Mouse (Mus musculus): ENCODE results near the gene Olfr127.
"Not testable (repeated sequence)": the region's sequence is repeated elsewhere in the genome, so short reads cannot be mapped to it uniquely, and the experiment has no call there.

Olfr127 gene

GRCm38 (mm10) chr17:37900137-37900536 lies at the start of gene Olfr127:
Gene Olfr127, plus strand, starts transcription at chr17:37900437.
- DNase-seq, result no peak

DNA sequence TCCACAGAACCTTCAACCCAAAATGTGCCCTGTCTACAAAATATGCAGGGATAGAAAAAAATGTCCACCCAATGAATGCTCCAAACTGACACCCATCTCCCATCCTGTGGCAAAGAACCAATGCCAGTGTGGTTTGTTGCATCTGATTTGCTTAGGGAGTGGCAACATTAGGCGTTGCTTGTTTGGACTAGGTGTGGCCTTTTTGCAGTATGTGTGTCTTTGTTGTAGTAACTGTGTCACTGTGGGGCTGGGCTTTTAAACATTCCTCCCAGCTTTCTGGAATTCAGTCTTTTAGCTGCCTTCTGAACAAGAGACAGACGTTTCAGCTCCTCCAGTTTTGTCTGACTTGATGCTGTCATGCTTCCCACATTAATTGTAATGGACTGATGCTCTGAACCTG lies 36.3 kb upstream of the Olfr127 start:
- no peak for DNase-seq

DNA sequence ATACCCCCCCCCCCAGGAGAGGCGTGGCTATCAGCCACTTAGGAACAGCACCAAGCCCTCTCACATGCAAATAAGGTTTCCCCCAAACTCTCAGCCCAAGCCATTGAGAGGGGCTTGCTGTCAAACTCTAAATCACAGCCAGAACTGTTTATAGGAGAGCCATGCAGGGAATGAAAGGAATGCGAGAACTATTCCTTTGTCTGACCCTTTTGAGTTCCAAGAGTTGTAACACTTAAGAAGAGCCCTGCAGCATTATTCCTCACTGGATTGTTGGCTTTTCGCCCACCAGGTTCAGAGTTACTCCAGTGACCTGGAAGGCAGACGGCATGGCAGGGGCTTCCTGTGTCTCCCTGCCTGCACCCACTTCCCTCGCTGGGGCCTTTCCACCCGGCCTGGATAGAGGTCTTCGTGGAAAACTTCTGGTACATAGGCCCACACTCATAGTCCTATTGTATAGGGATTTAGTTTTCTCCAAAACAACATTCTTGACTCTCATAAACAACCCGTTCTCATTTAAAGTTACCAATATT lies 30.5 kb upstream of the Olfr127 start:
- no peak for DNase-seq

DNA sequence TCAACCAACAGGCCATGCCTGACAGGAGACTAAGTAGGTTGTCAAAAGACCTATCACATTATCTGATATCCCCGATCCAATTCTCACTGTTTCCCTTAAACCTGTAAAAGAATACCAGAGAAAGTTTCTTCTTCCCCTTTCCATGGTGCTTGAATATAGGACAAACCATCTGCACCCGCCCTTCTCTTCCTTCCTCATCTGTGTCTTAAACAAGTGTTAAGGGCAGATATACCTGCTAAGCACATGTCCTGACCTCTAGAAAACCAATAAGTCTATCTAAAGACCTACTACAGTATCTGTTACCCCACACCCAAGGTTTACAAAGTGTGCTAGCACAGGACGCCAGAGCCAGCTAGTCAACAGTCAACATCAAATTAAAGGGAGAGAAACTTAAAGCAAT lies 26.4 kb upstream of the Olfr127 start:
- DNase-seq, result no peak

- DNase-seq, result not testable (repeated sequence)
Measured at GRCm38 (mm10) chr17:37906821-37907220, 6.6 kb downstream of the Olfr127 start.

- no peak for DNase-seq
Measured at GRCm38 (mm10) chr17:37920248-37920647, 20.0 kb downstream of the Olfr127 start, which contains the start of gene Olfr128. Gene Olfr128, plus strand, starts transcription at chr17:37920548.

GRCm38 (mm10) chr17:37952979-37953378 lies 52.7 kb downstream of the Olfr127 start, which contains the start of gene Olfr761:
Gene Olfr761, minus strand, starts transcription at chr17:37953079.
- DNase-seq, result no peak
